Comparison of ENCODE assay signal across 8 mouse cellular contexts in the genomic region with DNA sequence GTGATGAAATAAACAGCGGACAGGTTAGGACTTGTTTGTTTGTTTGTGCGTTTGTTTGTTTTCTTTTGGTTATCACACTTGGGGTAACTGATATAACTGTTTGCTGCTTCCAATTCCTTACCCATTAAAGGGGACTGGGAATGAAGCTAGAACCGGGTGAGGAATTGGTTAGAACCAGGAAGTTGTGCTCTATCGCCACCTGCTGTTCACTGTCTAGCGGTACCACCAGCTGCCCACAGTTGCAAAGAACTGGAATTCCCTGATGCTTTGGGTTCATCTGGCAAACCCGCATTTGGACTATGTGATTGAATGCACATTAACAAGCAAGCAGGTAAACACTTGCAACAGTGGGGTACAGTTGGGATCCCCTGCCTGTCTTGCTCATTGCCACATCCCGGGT. TPM values are rescaled to one million over a fixed set of nuclear protein-coding genes. Genes with fewer than 3 reads are reported as not detected.
A peak's percentile ranks its signal among the peaks of the same experiment; 100 is the strongest.
DNase-seq lines count a peak whose midpoint lies in the region; ATAC-seq lines count a peak whose summit lies in the region.

No protein-coding gene starts in this region.

- H3K4me3 ChIP-seq in midbrain, embryonic 11.5 days (ENCODE audit: low read depth, low read length), result no peak overlapping the region
- H3K4me3 ChIP-seq in midbrain, embryonic 15.5 days, result no peak overlapping the region
- no peak overlapping the region for H3K4me3 ChIP-seq in heart, embryonic 14.5 days (ENCODE audit: control insufficient read depth in 1 of 2, insufficient read depth in 1 of 2, low read depth in 1 of 2, low read length in 2 of 2)

- H3K4me2 ChIP-seq in midbrain, embryonic 11.5 days, result no peak overlapping the region
- H3K4me2 ChIP-seq in midbrain, embryonic 15.5 days, result no peak overlapping the region
- H3K4me2 ChIP-seq in heart, embryonic 14.5 days (ENCODE audit: low read length), result 0 out of 2 replicates have a peak overlapping the region, but pooled peaks have one; percentile 11

- peak; percentile 93 for DNase-seq in midbrain, embryonic 11.5 days (ENCODE audit: low spot score, missing footprints)
- peak; percentile 86 for DNase-seq in ZHBTc4 (ENCODE audit: low read depth, low spot score)
- DNase-seq in embryo, embryonic 11 days, result peak; percentile 79
- DNase-seq in layer of hippocampus, postnatal 25 days (ENCODE audit: extremely low spot score in 1 of 2, low spot score in 1 of 2), result peak; percentile 51 to 84
- DNase-seq in thymus, postnatal 0 days (ENCODE audit: low spot score), result peak; percentile 58

- H3K27me3 ChIP-seq in midbrain, embryonic 11.5 days (ENCODE audit: control insufficient read depth, insufficient read depth, low read length), result no peaks in the 10 kb centered on the region
- H3K27me3 ChIP-seq in midbrain, embryonic 15.5 days (replicated peaks), result no peaks in the 10 kb centered on the region
- H3K27me3 ChIP-seq in heart, embryonic 14.5 days (ENCODE audit: control insufficient read depth, insufficient read depth, low read length), result no peaks in the 10 kb centered on the region

- no peak overlapping the region for H3K9ac ChIP-seq in midbrain, embryonic 11.5 days (ENCODE audit: low read length)
- H3K9ac ChIP-seq in midbrain, embryonic 15.5 days, result no peak overlapping the region
- H3K9ac ChIP-seq in heart, embryonic 14.5 days (ENCODE audit: low read length), result no peak overlapping the region

- H3K4me1 ChIP-seq in midbrain, embryonic 11.5 days (ENCODE audit: control insufficient read depth, insufficient read depth, low read length), result no peaks in the 10 kb centered on the region
- H3K4me1 ChIP-seq in midbrain, embryonic 15.5 days, result no peaks in the 10 kb centered on the region
- no peaks in the 10 kb centered on the region for H3K4me1 ChIP-seq in heart, embryonic 14.5 days (ENCODE audit: control insufficient read depth in 2 of 2, insufficient read depth in 2 of 2, low read length in 2 of 2)

- H3K27ac ChIP-seq in midbrain, embryonic 11.5 days (ENCODE audit: low read depth, low read length), result no peak overlapping the region
- no peak overlapping the region for H3K27ac ChIP-seq in midbrain, embryonic 15.5 days
- no peak overlapping the region for H3K27ac ChIP-seq in heart, embryonic 14.5 days (replicated peaks in 1 of 2; ENCODE audit: control insufficient read depth in 1 of 2, insufficient read depth in 1 of 2, low read depth in 2 of 2, low read length in 2 of 2)

- 29% methylated on average over 7 of the region's 7 CpGs for WGBS in midbrain, embryonic 11.5 days
- WGBS in midbrain, embryonic 15.5 days, result 24% methylated on average over 7 of the region's 7 CpGs
- WGBS in heart, embryonic 14.5 days, result 14% methylated on average over 7 of the region's 7 CpGs

- H3K9me3 ChIP-seq in midbrain, embryonic 11.5 days (ENCODE audit: control insufficient read depth, low read length), result no peaks in the 10 kb centered on the region
- 0 out of 2 replicates have a peak, but pooled peaks cover 3% of the 10 kb centered on the region for H3K9me3 ChIP-seq in midbrain, embryonic 15.5 days
- no peaks in the 10 kb centered on the region for H3K9me3 ChIP-seq in heart, embryonic 14.5 days (ENCODE audit: control insufficient read depth, low read length)

- ATAC-seq in midbrain, embryonic 11.5 days (ENCODE audit: low FRiP score), result no peak
- ATAC-seq in midbrain, embryonic 15.5 days (replicated peaks), result no peak
- ATAC-seq in heart, embryonic 14.5 days (ENCODE audit: insufficient number of reproducible peaks, insufficient read depth, low FRiP score, low read depth), result no peak
- ATAC-seq in megakaryocyte-erythroid progenitor cell, adult 5-6 weeks (replicated peaks; ENCODE audit: low FRiP score, low TSS enrichment, poor library complexity, severe bottlenecking), result peak; percentile 77

- H3K36me3 ChIP-seq in midbrain, embryonic 11.5 days (ENCODE audit: control insufficient read depth, insufficient read depth, low read length), result no peaks in the 10 kb centered on the region
- H3K36me3 ChIP-seq in midbrain, embryonic 15.5 days (replicated peaks), result no peaks in the 10 kb centered on the region
- H3K36me3 ChIP-seq in heart, embryonic 14.5 days (ENCODE audit: control insufficient read depth, insufficient read depth, low read length), result no peaks in the 10 kb centered on the region

RNA-seq across cellular contexts. Expression of a gene that starts 6.8 kb away (rescaled TPM):
- not detected in 2 replicates for polyA plus RNA-seq in midbrain, embryonic 11.5 days (2014; fragmentation: Nextera tagmentation; extraction: Ambion mirVana)
- polyA plus RNA-seq in midbrain, embryonic 15.5 days (2015; fragmentation: Nextera tagmentation; extraction: Ambion mirVana), result not detected in 2 replicates
- 0.18 TPM in 1 of 2 replicates, not detected in the other for polyA plus RNA-seq in heart, embryonic 14.5 days (2014; fragmentation: Nextera tagmentation; extraction: Ambion mirVana)
- total RNA-seq in layer of hippocampus, postnatal 25 days (2021), result not detected
- total RNA-seq in megakaryocyte-erythroid progenitor cell, adult 5-6 weeks (2014; fragmentation: Nextera tagmentation), result not detected in 2 replicates
- total RNA-seq in megakaryocyte-erythroid progenitor cell, adult 5-6 weeks (2017), result not detected in 2 replicates
- 24.3 and 25.0 TPM in 2 replicates for polyA plus RNA-seq in thymus, postnatal 0 days (2015; fragmentation: Nextera tagmentation; extraction: Ambion mirVana)

RNA-seq across cellular contexts. Expression of a gene that starts 11.5 kb away (rescaled TPM):
- 33.9 and 36.7 TPM in 2 replicates for polyA plus RNA-seq in midbrain, embryonic 11.5 days (2014; fragmentation: Nextera tagmentation; extraction: Ambion mirVana)
- 41.5 and 48.3 TPM in 2 replicates for polyA plus RNA-seq in midbrain, embryonic 15.5 days (2015; fragmentation: Nextera tagmentation; extraction: Ambion mirVana)
- 15.9 and 19.5 TPM in 2 replicates for polyA plus RNA-seq in heart, embryonic 14.5 days (2014; fragmentation: Nextera tagmentation; extraction: Ambion mirVana)
- total RNA-seq in layer of hippocampus, postnatal 25 days (2021), result 10 to 100 TPM; 23.2 to 32.4 TPM
- total RNA-seq in megakaryocyte-erythroid progenitor cell, adult 5-6 weeks (2014; fragmentation: Nextera tagmentation), result 80.7 and 95.7 TPM in 2 replicates
- total RNA-seq in megakaryocyte-erythroid progenitor cell, adult 5-6 weeks (2017), result 57.5 and 88.7 TPM in 2 replicates
- 32.8 and 35.7 TPM in 2 replicates for polyA plus RNA-seq in thymus, postnatal 0 days (2015; fragmentation: Nextera tagmentation; extraction: Ambion mirVana)

RNA-seq across cellular contexts. Expression of a gene that starts 28.8 kb away (rescaled TPM):
- 1,378 and 1,482 TPM in 2 replicates for polyA plus RNA-seq in midbrain, embryonic 11.5 days (2014; fragmentation: Nextera tagmentation; extraction: Ambion mirVana)
- 917 and 949 TPM in 2 replicates for polyA plus RNA-seq in midbrain, embryonic 15.5 days (2015; fragmentation: Nextera tagmentation; extraction: Ambion mirVana)
- polyA plus RNA-seq in heart, embryonic 14.5 days (2014; fragmentation: Nextera tagmentation; extraction: Ambion mirVana), result 1,085 and 1,200 TPM in 2 replicates
- 100 to 1,000 TPM; 415 to 483 TPM for total RNA-seq in layer of hippocampus, postnatal 25 days (2021)
- 3,355 and 3,656 TPM in 2 replicates for total RNA-seq in megakaryocyte-erythroid progenitor cell, adult 5-6 weeks (2014; fragmentation: Nextera tagmentation)
- total RNA-seq in megakaryocyte-erythroid progenitor cell, adult 5-6 weeks (2017), result 5,426 and 6,681 TPM in 2 replicates
- 1,819 and 1,824 TPM in 2 replicates for polyA plus RNA-seq in thymus, postnatal 0 days (2015; fragmentation: Nextera tagmentation; extraction: Ambion mirVana)

RNA-seq across cellular contexts. Expression of a gene that starts 29.0 kb away (rescaled TPM):
- 2.9 and 4.3 TPM in 2 replicates for polyA plus RNA-seq in midbrain, embryonic 11.5 days (2014; fragmentation: Nextera tagmentation; extraction: Ambion mirVana)
- 8.0 and 8.1 TPM in 2 replicates for polyA plus RNA-seq in midbrain, embryonic 15.5 days (2015; fragmentation: Nextera tagmentation; extraction: Ambion mirVana)
- polyA plus RNA-seq in heart, embryonic 14.5 days (2014; fragmentation: Nextera tagmentation; extraction: Ambion mirVana), result 7.5 and 9.0 TPM in 2 replicates
- 10 to 100 TPM; 31.0 to 37.4 TPM for total RNA-seq in layer of hippocampus, postnatal 25 days (2021)
- 0.17 TPM in 1 of 2 replicates, not detected in the other for total RNA-seq in megakaryocyte-erythroid progenitor cell, adult 5-6 weeks (2014; fragmentation: Nextera tagmentation)
- 1.4 and 2.1 TPM in 2 replicates for total RNA-seq in megakaryocyte-erythroid progenitor cell, adult 5-6 weeks (2017)
- 4.0 and 4.3 TPM in 2 replicates for polyA plus RNA-seq in thymus, postnatal 0 days (2015; fragmentation: Nextera tagmentation; extraction: Ambion mirVana)

RNA-seq across cellular contexts. Expression of a gene that starts 50.8 kb away (rescaled TPM):
- polyA plus RNA-seq in midbrain, embryonic 11.5 days (2014; fragmentation: Nextera tagmentation; extraction: Ambion mirVana), result 0.26 and 0.82 TPM in 2 replicates
- not detected in 2 replicates for polyA plus RNA-seq in midbrain, embryonic 15.5 days (2015; fragmentation: Nextera tagmentation; extraction: Ambion mirVana)
- polyA plus RNA-seq in heart, embryonic 14.5 days (2014; fragmentation: Nextera tagmentation; extraction: Ambion mirVana), result not detected in 2 replicates
- 100 to 1,000 TPM; 605 to 677 TPM for total RNA-seq in layer of hippocampus, postnatal 25 days (2021)
- not detected in 2 replicates for total RNA-seq in megakaryocyte-erythroid progenitor cell, adult 5-6 weeks (2014; fragmentation: Nextera tagmentation)
- total RNA-seq in megakaryocyte-erythroid progenitor cell, adult 5-6 weeks (2017), result not detected in 2 replicates
- not detected in 2 replicates for polyA plus RNA-seq in thymus, postnatal 0 days (2015; fragmentation: Nextera tagmentation; extraction: Ambion mirVana)

Comparison
In these comparisons a context has a peak if more than half of its experiments do, and no peak if none do; other contexts are left out.
1. RNA of a gene that starts 6.8 kb away (polyA plus RNA-seq): 24.3 to 25.0 TPM in thymus, postnatal 0 days; 0.18 TPM in heart, embryonic 14.5 days, not detected in midbrain, embryonic 15.5 days and not detected in midbrain, embryonic 11.5 days; every median in the first group is over 10 times any median in the second.
2. Peak in every context shown above with its lines, with median percentiles within 50 percentile points of each other: DNase-seq.